Mouse (Mus musculus) small intestine, adult 2 months (tissue): Measurements from ENCODE around the gene Cmtr1. TPM values are rescaled to one million over a fixed set of nuclear protein-coding genes. Genes with fewer than 3 reads are reported as not detected.

Experiments used
- H3K27ac ChIP-seq: fragments of 200-500 bp; 2 replicates; pipeline ENCODE4 v1.5.1; 2012; ENCODE audit warnings: low read depth, low read length, control low read depth, inconsistent platforms; ENCODE audit not compliant: insufficient read depth
- H3K27me3 ChIP-seq: fragments of 200-500 bp; 2 replicates; pipeline ENCODE4 v1.6.1; 2012; ENCODE audit warnings: mild to moderate bottlenecking, moderate library complexity, low read length, inconsistent platforms; ENCODE audit not compliant: control insufficient read depth, insufficient read depth
- H3K36me3 ChIP-seq: fragments of 200-500 bp; 2 replicates; pipeline ENCODE4 v1.6.1; 2012; ENCODE audit warnings: mild to moderate bottlenecking, low read length, control low read depth, inconsistent platforms; ENCODE audit not compliant: control insufficient read depth, insufficient read depth
- H3K4me1 ChIP-seq: fragments of 200-500 bp; 2 replicates; pipeline ENCODE4 v1.6.1; 2012; ENCODE audit warnings: low read length, inconsistent platforms, mixed read lengths; ENCODE audit not compliant: control insufficient read depth, insufficient read depth, insufficient read length
- H3K4me3 ChIP-seq: fragments of 200-500 bp; 2 replicates; pipeline ENCODE4 v1.5.1; 2012; ENCODE audit warnings: low read depth, mild to moderate bottlenecking, control low read depth, inconsistent platforms, low read length, moderate library complexity
- CTCF ChIP-seq: fragments of 200-500 bp; IDR thresholded peaks from 2 replicates; pipeline ENCODE4 v1.5.1; 2012; ENCODE audit warnings: low read depth, mild to moderate bottlenecking, control low read depth, inconsistent platforms, low read length, moderate library complexity, mixed read lengths; ENCODE audit not compliant: insufficient replicate concordance, insufficient read length; ENCODE audit errors: extremely low read depth
- POLR2A ChIP-seq: fragments of 200-500 bp; IDR thresholded peaks from 2 replicates; pipeline ENCODE4 v1.6.1; 2012; ENCODE audit warnings: low read depth, mild to moderate bottlenecking, control low read depth, inconsistent platforms, low read length, moderate library complexity
- WGBS: fragments of 180-500 bp; shearing (Covaris S2); methylation state at CpG from one replicate; pipeline ENCODE4 v1.1.7; 2018; 5-methylcytosine and 5-hydroxymethylcytosine counted together
- polyA plus RNA-seq: library from polyadenylated mRNA; depleted of rRNA; stranded (reverse); fragments of >200 nt; gene quantifications from 2 replicates; pipeline ENCODE4 v1.2.3, GENCODE M21; 2012; rRNA removed

The Cmtr1 gene
- polyA plus RNA-seq, 1 experiment = 11.7 TPM

DNA sequence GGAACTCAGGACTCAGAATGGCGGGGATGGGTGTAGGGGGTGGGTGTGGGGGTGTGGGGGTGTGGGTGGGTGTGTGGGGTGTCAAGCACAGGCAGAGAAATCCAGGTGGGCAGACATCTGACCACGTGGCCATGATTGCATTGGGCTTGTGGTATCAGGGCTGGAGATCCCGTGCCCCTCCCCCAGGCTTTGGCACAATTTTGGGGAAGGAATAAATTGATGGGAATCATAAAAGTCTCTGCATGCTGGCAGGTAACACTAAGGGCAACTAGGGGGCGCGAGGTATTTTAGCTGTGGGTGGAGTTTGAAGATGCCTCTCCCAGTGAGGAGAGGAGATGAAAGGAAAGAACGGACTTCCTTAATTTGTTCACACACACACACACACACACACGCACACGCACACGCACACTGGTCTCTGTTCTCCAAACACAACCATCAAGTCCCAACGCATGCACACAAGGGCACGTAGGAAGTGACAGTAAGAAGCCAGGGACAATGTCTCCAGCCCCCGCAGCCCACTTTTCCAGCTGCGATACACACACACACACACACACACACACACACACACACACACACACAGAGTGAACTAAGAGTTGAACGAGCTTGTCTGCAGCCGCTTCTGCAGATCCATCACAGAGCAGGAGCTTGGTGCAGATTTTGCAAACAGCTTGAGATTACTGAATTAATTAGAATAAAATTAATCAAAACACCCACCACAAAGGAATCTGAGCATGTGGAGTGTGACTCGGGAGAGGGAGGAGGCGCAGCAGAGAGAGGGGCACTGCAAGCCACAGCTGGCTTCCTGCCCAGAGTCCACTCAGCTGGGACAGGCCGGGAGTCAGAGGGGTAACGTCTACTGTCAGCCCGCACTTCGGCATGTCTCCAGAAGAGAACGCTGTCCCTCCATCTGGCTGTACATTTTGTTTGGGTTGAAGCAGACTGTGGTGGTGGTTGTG, 77.7 kb downstream of the Cmtr1 start:
- H3K36me3 ChIP-seq = no peaks in the 10 kb centered on the region
- 25% methylated on average over 22 of the region's 22 CpGs for WGBS
- H3K27me3 ChIP-seq = no peaks in the 10 kb centered on the region
- no peaks in the 10 kb centered on the region for H3K4me1 ChIP-seq
- no peak overlapping the region for H3K4me3 ChIP-seq
- TF ChIP-seq POLR2A (no peak), CTCF (no peak)
- H3K27ac ChIP-seq = no peak overlapping the region

DNA sequence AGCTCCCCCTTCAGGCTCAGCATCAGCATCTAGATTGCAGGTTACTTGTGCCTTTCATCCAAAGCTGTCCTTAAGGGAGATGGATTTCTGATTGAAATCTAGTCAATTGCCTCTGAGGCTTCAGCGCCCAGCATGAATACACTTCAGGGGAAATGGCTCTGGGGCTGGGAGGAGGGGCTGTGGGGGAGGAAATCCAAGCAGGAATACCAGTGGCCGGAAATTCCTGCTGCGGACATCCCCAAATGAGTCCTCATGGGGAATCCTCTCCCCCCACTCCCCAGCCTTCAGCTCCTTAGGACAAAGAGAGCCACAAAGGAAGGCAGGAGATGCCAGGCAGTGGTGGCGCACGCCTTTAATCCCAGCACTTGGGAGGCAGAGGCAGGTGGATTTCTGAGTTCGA, 87.1 kb downstream of the Cmtr1 start:
- Histone ChIP-seq H3K4me1 (no peaks in the 10 kb centered on the region), H3K36me3 (no peaks in the 10 kb centered on the region), H3K4me3 (no peak overlapping the region), H3K27ac (no peak overlapping the region), H3K27me3 (peaks cover 3% of the 10 kb centered on the region)
- 76% methylated on average over 6 of the region's 6 CpGs for WGBS
- no peak for TF ChIP-seq CTCF

DNA sequence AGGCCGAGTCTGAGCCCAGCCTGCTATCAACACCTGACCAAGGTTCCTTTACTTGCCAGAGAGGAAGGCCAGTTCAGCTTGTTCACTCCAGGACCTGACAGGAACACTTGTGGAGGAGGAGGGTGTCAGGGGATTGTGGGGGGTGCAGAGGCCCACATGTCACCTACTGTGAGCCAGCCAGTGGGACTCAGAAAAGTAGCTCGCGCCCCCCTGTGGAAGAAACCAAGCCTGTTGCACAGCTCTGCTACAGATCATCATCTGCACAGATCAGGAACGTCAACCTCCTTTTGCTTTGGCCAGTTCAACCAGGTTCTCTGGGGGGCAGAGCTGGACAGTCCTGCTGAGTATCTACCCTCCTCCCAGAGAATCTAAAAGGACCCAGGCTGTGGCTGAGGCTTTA, 94.1 kb downstream of the Cmtr1 start:
- H3K27me3 ChIP-seq = no peaks in the 10 kb centered on the region
- WGBS = 72% methylated on average over 4 of the region's 4 CpGs
- TF ChIP-seq POLR2A (no peak), CTCF (no peak)
- no peaks in the 10 kb centered on the region for H3K4me1 ChIP-seq
- no peaks in the 10 kb centered on the region for H3K36me3 ChIP-seq
- no peak overlapping the region for H3K27ac ChIP-seq
- no peak overlapping the region for H3K4me3 ChIP-seq

Other genes starting within 250 kb of the Cmtr1 start
- 38.9 and 160 TPM in 2 replicates for gene Pim1, start 169.8 kb upstream of the Cmtr1 start, polyA plus RNA-seq
- gene Gm17657, start 111.0 kb upstream of the Cmtr1 start, polyA plus RNA-seq = not detected in 2 replicates
- 13.8 and 27.3 TPM in 2 replicates for gene Tbc1d22b, start 110.8 kb upstream of the Cmtr1 start, polyA plus RNA-seq
- 0.29 TPM in 1 of 2 replicates, not detected in the other for gene Tmem217, start 108.2 kb upstream of the Cmtr1 start, polyA plus RNA-seq
- 7.2 and 18.2 TPM in 2 replicates for gene Rnf8, start 45.8 kb upstream of the Cmtr1 start, polyA plus RNA-seq
- 0.20 and 0.28 TPM in 2 replicates for gene Gm28043, start 45.7 kb upstream of the Cmtr1 start, polyA plus RNA-seq
- gene Ccdc167, start 56.4 kb downstream of the Cmtr1 start, polyA plus RNA-seq = 2.0 and 2.7 TPM in 2 replicates